Mouse (Mus musculus) embryonic fibroblast, embryonic 13.5 days (primary cell): Measurements from ENCODE around the gene Cldn7.

Experiments
- CTCF ChIP-seq: IDR thresholded peaks from 2 replicates; pipeline ENCODE4 v1.5.1; 2011; ENCODE audit warnings: mild to moderate bottlenecking, control low read depth, low read length, moderate library complexity, borderline replicate concordance; ENCODE audit not compliant: insufficient read depth
- POLR2A ChIP-seq: IDR thresholded peaks from 2 replicates; pipeline ENCODE4 v1.6.1; 2011; ENCODE audit warnings: low read depth, mild to moderate bottlenecking, control low read depth, low read length, moderate library complexity

DNA sequence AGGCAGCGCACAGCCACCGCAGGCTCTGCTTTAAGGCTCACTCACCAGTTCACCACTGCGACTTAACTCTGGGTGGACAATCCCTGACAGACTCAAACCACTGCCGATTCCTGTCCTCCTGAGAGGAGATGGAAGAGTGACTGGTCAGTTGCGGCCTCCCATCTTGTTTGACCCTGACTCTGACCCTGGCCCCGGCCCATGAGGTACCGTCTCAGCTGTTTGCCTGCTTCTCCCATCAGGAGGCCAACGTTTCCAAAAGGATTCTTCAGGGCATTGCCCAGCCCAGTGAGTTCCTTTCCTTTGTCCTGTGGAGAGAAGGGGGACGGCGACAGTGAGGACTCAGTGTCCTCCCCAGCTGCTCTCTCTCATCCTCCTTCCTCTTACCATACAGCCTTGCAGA is 46.4 kb downstream of the Cldn7 start:
- TF ChIP-seq CTCF (no peak), POLR2A (no peak)
